Mouse (Mus musculus) adrenal gland, postnatal 4 days (tissue): ENCODE measurements around the gene Dgcr8. TPM values are rescaled to one million over a fixed set of nuclear protein-coding genes. Genes with fewer than 3 reads are reported as not detected.

ENCODE experiments used
- DNase-seq, 2 experiments: peaks; one replicate each; pipeline ENCODE4 v3.0.0; 2021 to 2022; ENCODE audit warnings: low spot score in 2 of 2, mixed read lengths in 2 of 2
- total RNA-seq, 2 experiments: library from RNA; stranded (reverse); gene quantifications; 2 replicates each; pipeline ENCODE4 v1.2.3; 2021

The Dgcr8 gene
- total RNA-seq, 2 experiments from 2014 or later = 49.7 to 58.4 TPM

DNA sequence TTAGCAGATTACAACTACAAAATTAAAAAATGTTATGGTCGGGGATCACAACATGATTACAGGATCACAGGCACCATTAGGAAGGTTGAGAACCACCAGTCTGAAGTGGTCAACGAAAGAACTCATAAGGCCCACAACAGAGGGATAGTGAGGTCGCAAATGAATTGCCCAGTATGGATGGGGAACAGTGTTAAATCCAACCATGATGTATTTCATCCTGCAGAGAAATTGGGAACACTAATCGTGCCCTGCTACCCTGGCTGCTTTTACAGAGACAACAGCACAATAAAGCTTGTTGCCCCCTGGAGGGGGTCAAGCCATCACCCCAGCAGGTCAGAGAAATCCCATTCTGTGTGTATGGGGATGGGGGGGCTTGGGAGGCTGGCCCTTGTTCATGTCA is 38.8 kb downstream of the Dgcr8 start:
- DNase-seq = no peak

DNA sequence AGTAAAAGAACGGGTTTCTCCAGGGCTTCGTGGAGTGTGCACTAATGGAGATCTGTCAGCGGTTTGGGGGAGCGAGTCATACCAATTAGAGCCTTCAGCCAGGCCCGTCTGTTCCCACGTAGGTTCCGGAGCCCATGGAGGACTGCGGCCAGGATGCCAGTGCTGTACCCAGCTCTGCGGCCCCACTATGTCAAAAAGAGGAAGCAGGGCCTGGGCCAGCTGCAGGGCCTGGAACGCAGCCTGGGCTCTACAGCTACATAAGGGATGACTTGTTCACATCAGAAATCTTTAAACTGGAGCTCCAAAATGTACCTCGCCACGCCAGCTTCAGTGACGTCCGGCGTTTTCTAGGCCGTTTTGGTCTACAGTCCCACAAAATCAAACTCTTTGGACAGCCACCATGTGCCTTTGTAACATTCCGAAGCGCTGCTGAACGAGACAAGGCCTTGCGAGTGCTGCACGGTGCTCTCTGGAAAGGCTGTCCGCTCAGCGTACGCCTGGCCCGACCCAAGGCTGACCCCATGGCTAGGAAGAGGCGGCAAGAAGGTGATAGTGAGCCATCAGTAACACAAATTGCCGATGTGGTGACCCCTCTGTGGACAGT is 39.6 kb downstream of the Dgcr8 start:
- no peak for DNase-seq

DNA sequence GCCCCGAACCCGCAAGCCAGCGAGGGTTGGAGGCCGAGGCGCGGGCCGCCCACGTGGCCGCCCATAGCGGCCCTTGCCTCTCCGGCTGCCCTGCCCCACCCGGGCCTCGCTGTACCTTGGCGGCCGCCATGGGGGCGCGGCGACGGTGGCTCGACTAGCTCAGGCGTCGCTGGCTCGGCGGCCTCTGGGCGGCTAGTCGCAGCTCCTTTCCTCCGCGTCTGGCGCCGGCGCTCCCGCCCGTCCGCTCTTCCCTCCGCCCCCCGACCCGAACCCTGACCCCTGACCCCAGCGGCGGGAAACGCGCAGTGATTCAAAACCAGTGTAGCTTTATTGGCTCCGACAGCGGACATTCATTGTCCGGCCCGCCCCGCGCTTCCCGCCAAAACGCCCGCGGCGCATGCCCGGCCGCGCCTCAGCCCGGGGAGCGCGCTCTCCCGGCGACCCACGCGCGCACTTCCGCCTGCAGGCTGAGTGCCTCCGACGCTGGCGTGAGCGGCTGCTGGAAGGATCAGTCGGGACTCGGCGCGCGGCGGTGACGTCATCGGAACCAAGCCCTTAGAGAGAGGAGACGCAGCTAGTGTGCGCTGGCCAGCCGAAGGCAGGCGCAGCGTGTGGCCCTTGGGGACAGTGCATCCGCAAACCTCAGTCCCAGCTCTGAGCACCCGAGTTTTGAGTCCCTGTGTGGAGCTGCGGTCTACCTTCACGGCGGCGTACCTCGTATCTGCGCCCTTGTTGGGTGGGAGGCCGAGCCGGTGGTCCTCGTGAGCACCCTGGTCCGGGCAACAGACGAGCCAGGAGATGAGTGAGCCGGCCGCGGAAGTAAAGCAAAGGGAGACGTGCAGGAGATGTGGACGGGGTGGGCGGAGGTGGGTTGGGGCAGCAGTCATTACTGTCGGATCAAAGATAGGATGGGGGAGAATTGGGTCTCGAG is 40.3 kb downstream of the Dgcr8 start, which contains the start of the genes Trmt2a and Ranbp1:
TSS of gene Trmt2a (plus strand) at position 247 of the 931 bp plus-strand sequence.
TSS of gene Ranbp1 (minus strand) at position 300 of the 931 bp plus-strand sequence.
- DNase-seq = peak; percentile 96 to 98

DNA sequence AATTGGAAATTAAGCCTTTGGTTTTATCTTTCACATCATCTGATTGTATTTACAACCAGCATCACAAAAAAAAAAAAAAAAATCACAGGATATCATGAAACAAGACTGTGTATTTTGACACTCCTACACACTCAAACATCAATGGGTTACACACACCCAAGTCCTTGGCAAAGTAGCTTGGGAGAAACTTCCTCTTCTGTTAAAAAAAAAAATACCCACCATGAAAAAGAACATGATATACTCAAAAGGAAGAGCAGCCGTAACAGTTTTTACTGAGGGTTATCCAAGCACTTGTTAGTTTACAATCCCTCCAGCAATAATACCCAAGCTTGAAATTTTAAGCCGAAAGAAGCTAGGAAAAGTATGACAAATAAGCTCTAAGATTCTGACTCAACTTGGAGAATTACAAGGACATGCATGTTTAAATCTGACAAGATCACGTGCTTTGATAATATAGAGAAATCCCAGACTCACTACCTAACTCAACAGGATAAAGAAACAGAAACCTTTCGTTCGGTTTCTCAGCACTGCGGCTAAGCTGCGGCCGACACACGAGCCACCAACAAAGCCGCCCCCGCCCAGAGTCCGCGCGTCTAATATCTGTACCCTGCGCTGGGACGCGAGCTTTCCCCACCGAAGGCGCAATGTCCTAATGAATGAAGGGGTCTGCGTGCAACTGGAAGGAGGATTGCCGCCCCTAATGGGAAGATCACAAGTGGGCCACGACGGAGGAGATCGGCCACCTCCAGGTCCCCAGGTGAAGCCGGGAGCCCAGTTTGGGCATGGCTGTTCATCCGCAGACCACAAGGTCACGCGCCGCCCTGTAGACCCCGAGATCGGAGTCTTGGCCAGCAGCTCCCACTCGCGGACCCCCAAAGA is 41.3 kb downstream of the Dgcr8 start:
- no peak for DNase-seq

DNA sequence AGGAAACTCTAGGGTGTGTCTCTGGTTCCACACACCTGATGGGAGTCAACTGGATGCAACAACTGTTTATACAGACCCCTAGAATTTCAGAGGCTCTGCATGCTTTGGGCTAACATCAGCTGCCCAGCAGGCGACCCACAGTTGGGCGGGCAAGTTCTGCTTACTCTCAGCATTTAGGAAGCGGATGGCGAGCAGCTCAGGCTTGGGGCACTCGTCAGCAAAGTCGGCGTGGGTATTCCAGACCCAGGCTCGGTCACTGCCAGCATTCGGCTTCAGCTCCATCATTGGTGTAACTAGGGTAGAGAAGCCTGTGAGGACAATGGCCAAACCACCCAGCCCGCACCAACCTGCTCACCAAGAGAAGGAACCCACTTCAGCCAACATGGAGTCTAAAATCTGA is 47.5 kb downstream of the Dgcr8 start:
- DNase-seq = no peak

DNA sequence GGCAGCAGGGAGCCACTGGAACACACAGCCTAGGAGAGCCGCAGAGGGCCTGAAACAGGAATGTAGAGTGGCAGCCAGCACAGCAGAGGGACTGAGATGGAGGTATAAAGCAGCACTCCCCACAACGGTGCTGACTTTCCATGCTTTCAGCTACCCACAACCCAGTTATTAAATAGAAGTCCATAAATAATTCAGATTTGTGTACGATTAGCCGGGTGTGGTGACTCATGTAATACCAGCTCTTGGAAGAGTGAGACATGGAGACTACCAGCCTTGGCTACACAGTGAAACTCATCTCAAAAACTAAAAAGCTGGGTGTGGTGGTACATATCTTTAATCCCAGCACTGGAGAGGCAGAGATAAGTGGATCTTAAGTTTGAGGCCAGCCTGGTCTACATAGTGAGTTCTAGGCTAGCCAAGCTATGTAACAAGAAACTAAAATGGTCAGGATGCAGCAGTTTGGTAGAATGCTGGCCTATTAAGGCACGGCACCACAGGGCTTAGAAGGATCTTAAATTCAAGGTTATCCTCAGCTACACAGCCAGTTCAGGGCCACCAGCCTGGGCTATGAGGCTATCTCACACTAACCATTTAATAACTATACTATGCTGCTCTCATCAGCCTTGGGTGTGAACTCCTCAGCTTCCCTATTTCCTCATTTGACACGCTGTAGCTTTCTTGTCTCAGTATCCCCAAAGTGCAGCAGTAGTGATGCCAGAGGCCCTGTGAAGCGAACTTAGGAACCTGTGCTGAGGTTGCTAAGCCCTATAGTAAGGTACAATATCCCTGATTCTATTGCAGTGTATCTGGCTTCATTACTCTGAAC is 52.2 kb downstream of the Dgcr8 start:
- no peak for DNase-seq

DNA sequence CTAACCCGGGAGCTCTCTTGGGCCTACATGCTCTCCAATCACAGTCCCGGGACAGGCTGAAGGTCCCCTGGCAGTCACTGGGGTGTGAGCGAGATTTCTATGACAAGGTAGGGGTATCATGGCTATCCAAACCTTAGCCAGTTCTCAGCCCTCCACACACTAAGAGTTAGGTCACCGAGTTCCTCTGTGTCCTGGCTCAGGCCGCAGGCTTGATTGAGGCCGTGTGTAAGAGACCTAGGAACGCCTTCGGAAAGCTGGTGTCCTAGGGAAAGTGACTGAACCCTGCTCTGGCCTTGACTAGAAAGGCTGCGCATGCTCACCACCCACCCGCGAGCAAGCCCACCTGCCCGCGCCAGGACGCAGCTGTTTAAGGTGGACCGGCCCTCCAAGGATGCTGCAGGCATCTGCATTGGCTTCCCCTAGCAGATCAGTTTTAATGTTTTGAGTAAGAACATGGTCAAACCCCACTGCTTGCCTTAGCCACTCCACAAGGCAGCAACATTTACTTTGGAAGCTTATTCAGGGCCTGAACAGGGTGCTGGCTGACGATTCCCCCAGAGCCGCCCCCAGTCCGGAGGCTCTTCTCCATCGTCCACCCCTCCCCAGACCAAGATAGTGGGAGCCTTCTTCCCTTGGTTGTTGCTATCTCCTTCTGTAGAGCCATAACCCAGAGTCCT is 53.5 kb downstream of the Dgcr8 start:
- peak in 1 of 2 experiments; percentile 48 for DNase-seq

DNA sequence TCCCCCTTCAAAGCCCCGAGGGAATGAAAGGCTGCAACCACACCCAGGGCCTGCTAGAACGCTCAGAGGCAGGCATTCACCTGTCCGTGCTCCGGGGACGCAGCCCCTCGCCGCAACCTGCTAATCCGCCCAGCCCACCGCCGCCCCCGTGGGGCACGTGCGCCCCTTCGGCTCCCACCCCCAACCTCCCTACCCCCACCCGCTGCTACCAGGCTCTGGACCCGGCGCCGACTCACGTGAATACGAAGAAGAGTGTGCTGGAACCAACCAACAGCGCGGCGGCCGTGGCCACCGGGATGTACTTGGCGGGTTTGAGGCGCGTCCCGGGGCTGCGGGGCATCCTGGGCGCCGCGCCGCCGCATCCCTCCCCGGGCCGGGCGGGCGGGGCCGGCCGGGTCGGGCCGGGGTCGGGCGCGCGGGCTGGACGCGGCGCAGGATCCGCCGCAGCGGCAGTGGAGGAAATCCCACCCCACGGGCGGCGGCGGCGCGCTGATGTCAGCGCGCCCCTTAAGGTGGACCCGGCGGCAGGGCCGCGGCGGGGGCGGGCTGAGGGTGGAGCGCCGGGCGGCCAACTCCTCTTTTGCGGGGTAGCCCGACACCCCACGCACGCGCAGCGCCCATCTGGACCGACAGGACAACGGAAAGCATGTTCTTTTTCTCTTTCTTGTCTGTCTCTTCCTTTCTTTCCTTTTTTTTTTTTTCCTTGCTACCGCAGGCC is 54.2 kb downstream of the Dgcr8 start, which contains the start of gene Zdhhc8:
TSS of gene Zdhhc8 (minus strand) at position 466 of the 718 bp plus-strand sequence.
- DNase-seq = peak in 1 of 2 experiments; percentile 59

DNA sequence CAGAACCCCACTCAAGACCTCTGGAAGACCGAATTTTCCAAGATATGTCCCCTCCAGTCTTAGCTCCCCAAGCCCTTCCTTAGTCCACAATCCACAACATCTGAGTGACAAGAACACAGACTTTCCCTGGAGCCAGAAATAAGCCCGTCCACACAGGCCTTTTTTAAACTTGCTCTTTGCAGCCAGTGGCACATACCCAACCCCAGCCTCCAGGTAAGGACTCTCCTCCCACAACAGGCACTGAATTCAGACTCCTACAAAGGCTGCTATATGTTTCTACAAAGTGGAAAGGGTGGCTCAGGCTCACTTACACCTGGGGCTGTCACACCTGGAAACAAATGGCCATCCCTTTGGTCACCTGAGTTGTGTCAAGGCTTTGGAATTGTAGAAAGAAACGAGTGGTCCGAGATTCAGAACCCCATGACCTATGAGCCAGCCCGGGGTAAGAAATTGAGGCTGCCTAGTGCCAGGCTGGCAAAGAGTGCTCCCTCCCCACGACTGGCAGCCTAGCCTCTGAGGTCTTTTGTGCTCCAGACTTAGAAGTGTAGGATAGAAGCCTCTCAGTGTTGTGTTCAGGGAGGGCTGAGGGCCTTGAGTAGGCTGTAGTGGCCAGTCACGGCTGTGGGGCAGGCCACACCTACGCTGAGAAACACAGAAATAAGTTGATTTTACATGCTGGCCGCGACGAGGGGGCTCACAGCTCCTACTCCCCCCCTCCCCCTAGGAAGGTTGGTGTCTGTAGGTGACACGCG is 55.0 kb downstream of the Dgcr8 start:
- no peak for DNase-seq

DNA sequence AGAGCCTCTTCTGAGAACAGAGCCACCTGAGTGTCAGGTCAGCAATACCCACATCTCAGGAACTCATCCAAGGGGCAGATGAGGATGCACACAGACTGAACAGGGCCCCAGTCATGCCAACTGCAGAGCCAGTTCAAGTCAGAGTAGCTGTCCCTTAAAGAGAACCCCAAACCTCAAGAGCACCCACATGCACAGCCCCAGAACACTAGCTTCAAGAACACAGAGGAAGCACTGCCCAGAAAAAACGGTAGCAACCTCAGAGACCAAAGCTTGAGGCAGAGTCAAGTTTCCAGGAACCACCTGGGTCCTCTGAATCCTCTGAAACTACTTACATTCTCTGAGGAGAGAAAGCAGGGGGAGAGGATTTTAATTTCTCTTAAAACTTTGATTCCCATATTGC is 55.6 kb downstream of the Dgcr8 start:
- no peak for DNase-seq

DNA sequence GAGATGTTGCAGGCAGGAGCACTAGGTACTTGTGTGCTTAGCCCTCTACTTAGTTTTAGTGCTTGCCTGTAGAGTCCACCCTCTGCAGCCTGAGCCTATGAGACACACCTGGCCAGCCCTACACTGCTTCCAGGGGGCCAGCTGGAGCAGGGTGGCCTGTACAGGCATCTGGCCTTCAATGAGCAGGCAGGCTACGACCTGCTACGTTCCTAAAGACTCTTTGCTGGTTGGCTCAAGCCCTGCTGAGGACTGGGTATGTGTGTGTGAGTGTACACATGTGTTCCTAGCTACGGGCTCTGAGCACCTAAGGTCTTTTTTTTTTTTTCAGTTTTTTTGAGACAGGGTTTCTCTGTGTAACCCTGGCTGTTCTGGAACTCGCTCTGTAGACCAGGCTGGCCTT is 57.6 kb downstream of the Dgcr8 start:
- DNase-seq = no peak

DNA sequence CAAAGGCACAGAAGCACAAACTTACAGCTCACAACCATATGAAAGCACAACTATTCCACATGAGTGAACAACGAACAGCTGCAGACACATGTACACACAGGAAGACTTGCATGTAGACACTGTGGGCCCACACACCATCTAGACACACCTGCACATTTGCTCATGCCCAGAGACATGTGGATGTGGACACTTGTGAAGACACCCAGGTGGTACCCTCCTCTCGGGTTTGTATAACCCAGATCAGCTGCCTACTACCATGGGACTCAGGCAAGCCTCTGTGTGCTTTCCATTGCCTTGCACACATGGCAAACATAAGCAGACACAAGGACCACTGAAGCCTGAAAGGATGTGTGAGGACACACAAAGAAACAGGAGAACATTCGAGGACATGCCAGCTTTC is 58.0 kb downstream of the Dgcr8 start:
- no peak for DNase-seq

DNA sequence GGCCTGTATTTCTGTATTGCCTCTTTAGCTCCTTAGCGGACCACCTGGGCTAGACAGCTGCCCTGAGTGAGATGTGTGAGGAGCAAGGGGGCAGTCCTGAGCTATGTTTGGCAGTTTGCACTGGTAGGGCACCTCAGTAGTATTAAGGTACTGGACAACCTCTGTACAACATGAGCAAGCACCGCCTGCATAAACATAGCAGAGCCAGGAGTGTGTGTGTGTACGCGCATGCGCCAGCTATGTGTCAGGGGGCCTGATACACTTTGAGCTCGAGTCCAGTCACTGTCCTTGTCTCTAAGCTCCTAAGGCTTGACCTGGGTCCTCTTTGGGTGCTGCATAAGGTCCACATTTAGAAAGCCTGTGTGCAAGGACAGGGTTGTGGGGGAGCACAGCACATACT is 58.4 kb downstream of the Dgcr8 start:
- no peak for DNase-seq

DNA sequence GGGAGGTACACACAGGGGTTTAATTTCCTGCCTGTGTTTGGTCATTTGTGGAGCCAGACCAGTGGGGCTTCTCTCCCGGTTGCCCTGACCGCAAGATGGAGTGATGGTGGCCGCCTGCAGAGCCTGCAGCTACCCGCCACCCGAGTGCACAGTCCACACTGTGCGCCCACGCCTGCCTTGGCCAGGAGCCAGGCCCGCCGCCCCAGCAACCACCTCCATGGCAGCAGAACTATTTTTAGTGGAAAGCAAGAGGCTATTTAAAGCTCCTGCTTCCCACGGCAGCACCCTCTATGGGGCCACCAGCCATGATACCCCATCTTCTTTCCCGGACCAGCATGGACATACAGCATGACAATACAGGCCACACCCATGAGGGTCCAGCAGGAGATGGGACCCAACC is 59.4 kb downstream of the Dgcr8 start:
- DNase-seq = no peak

DNA sequence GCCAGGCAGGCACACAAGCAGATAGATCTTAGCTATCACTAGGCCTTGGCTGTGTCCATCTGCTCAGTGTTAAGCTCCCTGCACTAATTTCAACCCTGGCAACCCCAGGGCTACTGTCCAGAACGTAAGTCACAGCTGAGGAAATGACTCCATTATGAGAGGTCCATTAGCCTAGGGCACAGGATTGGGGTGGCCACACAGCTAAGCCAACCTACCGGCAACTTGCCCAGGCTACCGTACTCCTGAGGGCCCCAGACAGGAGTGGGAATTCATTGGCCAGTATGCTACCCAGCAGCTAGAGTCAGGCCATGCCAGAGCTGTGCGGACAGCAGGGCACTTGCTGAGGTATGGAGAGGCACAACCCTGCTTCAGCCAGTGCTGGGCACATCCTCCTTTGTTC is 60.2 kb downstream of the Dgcr8 start:
- no peak for DNase-seq

DNA sequence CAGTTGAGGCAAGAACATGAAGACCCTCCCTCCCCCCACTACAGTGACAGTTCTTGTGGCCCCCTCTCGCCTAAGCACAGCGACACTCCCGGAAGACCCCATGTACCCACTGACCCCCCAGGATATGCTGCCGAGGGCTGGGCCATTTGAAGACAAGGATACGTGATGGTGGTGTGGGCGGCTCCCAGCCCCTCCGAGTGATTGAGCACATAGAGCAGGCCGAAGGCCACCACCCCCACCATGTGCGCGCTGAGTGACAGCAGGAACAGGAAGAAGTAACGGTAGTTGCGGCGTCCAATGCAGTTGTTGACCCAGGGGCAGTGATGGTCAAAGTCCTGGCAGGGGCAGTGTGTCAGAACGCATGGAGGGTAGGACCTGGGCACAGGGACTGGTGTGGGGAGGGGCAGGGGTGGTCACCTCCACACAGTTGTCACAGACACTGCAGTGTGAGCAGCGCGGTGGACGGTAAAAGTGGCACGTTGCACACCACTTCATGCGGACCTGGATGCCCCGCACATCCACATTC is 61.1 kb downstream of the Dgcr8 start:
- DNase-seq = no peak

DNA sequence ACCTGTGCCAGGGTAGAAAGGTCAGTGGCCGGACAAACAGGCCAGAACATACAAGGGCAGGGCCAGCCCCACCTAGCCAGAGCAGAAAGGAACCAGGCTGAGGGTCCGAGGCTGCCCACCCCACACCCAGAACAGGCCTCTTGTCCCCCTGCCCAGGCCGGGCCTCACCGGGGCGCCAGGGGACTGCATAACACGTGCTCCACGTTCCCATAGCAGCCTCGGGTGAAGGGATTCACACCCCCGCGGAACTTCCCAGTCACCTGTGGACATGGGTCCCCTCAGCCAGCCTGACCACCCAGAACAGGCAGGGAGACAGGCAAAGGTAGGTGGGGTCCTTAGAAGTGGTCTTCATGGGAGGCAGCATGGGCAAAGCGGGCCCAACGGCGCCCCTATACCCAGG is 61.9 kb downstream of the Dgcr8 start:
- no peak for DNase-seq

DNA sequence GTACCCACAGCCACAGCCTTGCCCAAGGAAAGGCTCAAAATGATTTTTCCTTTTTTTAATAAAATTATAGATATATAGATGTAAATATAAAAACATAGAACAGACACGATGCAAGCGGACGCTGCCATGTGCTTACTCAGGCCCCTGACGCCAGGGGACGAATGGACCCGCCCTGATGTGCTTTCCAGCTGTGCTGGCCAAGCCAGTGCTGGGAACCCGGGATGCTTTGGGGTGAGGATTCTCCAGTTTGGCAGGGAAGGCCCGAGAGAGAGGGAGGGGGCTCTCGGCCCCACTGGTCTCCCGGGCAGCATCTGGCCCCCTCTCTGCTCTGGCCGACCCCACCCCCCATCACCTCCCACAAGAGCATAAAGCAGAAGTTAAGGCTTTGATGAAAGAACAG is 66.9 kb downstream of the Dgcr8 start:
- DNase-seq = no peak
